Mouse (Mus musculus) R1 (cell line): ENCODE results near the gene Grm5.

Experiments
- DNase-seq: peaks from one replicate; pipeline ENCODE4 v3.0.0-alpha.2; 2018; ENCODE audit warnings: low read depth, low spot score

The Grm5 gene

DNA sequence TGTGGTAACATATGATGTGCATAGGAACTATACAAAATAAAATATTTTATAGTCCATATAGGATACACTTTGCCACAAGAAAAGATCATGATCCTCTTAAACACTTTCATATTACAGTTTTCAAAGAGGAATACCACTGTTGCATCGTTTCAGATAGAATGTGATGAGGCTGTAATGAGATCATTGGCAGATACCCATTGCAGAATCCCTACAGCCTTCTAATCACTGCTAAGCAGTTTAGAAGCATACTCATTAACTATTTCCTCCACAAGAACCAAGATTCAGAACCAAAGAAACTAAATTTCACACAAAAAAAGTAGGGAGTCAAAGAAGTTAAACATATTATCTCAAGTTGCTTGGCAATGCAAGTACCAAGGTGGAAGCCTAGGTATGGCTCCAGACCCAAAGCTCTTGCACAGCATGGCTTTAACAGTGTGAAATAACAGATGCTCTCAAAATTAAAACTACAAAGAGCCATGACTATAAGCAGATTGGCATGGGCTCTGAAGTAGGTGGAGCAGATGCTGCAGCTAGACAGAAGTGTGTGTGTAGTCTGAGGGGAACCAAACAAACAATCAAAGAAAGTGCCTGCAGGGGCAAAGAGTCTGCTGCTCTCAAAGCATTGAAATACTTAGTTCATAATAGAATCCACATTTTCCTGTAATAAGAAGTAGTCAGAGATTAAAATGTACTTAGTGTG, 575.7 kb downstream of the Grm5 start:
- DNase-seq: no peak

- no peak for DNase-seq
These were observed 577.6 kb downstream of the Grm5 start for GRCm38 (mm10) chr7:88161586-88161985.
